Mouse (Mus musculus) stomach, embryonic 16.5 days (tissue): ENCODE results near the gene Gpx2. TPM values are rescaled to one million over a fixed set of nuclear protein-coding genes. Genes with fewer than 3 reads are reported as not detected.

Source experiments
- ATAC-seq: fragments of 200-750 bp; cut with Nextera tagmentation; 2 replicates; pipeline ENCODE4 v1.8.0; 2017; ENCODE audit warnings: moderate number of reproducible peaks, moderate TSS enrichment; ENCODE audit not compliant: insufficient read depth, low FRiP score
- H3K27ac ChIP-seq: fragments of 300-500 bp; sonication (generic); 2 replicates; pipeline ENCODE4 v1.5.1; 2014; ENCODE audit warnings: low read length
- H3K27me3 ChIP-seq: fragments of 300-500 bp; sonication (generic); 2 replicates; pipeline ENCODE4 v1.6.1; 2014; ENCODE audit warnings: low read length, control low read depth, mixed read lengths; ENCODE audit not compliant: control insufficient read depth, insufficient read depth
- H3K36me3 ChIP-seq: fragments of 300-500 bp; sonication (generic); 2 replicates; pipeline ENCODE4 v1.6.1; 2014; ENCODE audit warnings: low read length; ENCODE audit not compliant: control insufficient read depth, insufficient read depth
- H3K4me1 ChIP-seq: fragments of 300-500 bp; sonication (generic); 2 replicates; pipeline ENCODE4 v1.6.1; 2014; ENCODE audit warnings: low read length, control low read depth, mixed read lengths; ENCODE audit not compliant: control insufficient read depth, insufficient read depth
- H3K4me2 ChIP-seq: fragments of 300-500 bp; sonication (generic); 2 replicates; pipeline ENCODE4 v1.6.1; 2014; ENCODE audit warnings: low read depth, low read length, mixed read lengths
- H3K4me3 ChIP-seq: fragments of 300-500 bp; sonication (generic); replicated peaks from 2 replicates; pipeline ENCODE4 v1.5.1; 2014; ENCODE audit warnings: mild to moderate bottlenecking, low read length
- H3K9ac ChIP-seq: fragments of 300-500 bp; sonication (generic); 2 replicates; pipeline ENCODE4 v1.6.1; 2014; ENCODE audit warnings: low read length
- H3K9me3 ChIP-seq: fragments of 300-500 bp; sonication (generic); replicated peaks from 2 replicates; pipeline ENCODE4 v1.6.1; 2016; ENCODE audit warnings: low read length, control low read depth; ENCODE audit not compliant: control insufficient read depth
- WGBS: fragments of 180-500 bp; shearing (Covaris S2); extraction: QIAGEN DNeasy Blood & Tissue Kit; methylation state at CpG from one replicate; pipeline ENCODE4 v1.1.7; 2014; 5-methylcytosine and 5-hydroxymethylcytosine counted together
- polyA plus RNA-seq: library from polyadenylated mRNA; unstranded; fragments of >200 nt; fragmentation: Nextera tagmentation; extraction: Ambion mirVana; gene quantifications from 2 replicates; pipeline ENCODE4 v1.2.1, GENCODE M21; 2015

Gene Gpx2
- polyA plus RNA-seq, 1 experiment from 2014 or later: 138 TPM

GRCm38 (mm10) chr12:76822651-76823041, 27.3 kb upstream of the Gpx2 start, which contains the start of gene Rab15:
Rab15 (minus strand) TSS chr12:76822908.
- ATAC-seq: peak; percentile 3; the same call in 1 of the 2 replicates
- H3K9me3 ChIP-seq: no peaks in the 10 kb centered on the region
- H3K36me3 ChIP-seq: no peaks in the 10 kb centered on the region
- peaks cover 40% of the 10 kb centered on the region for H3K4me1 ChIP-seq
- WGBS: 4% methylated on average over 17 of the region's 17 CpGs
- peak within 1 kb of the TSS; percentile 72 for H3K4me3 ChIP-seq
- peak within 1 kb of the TSS; percentile 88 for H3K9ac ChIP-seq
- peak within 1 kb of the TSS; percentile 89 for H3K4me2 ChIP-seq
- H3K27me3 ChIP-seq: no peaks in the 10 kb centered on the region
- peak within 1 kb of the TSS; percentile 66; the same call in 1 of the 2 replicates for H3K27ac ChIP-seq

GRCm38 (mm10) chr12:76822002-76822650, 26.8 kb upstream of the Gpx2 start:
- H3K27me3 ChIP-seq: no peaks in the 10 kb centered on the region
- WGBS: under 1% methylated on average over 65 of the region's 66 CpGs
- peak overlapping the region; percentile 66; the same call in 1 of the 2 replicates for H3K27ac ChIP-seq
- ATAC-seq: peak; percentile 52
- H3K36me3 ChIP-seq: no peaks in the 10 kb centered on the region
- peak overlapping the region; percentile 89 for H3K4me2 ChIP-seq
- H3K4me3 ChIP-seq: peak overlapping the region; percentile 72
- peak overlapping the region; percentile 88 for H3K9ac ChIP-seq
- H3K9me3 ChIP-seq: no peaks in the 10 kb centered on the region
- H3K4me1 ChIP-seq: peaks cover 40% of the 10 kb centered on the region

- Histone ChIP-seq H3K4me2 (peak overlapping the region; percentile 89), H3K9me3 (no peaks in the 10 kb centered on the region), H3K4me1 (peaks cover 40% of the 10 kb centered on the region), H3K27me3 (no peaks in the 10 kb centered on the region), H3K4me3 (peak overlapping the region; percentile 72), H3K9ac (peak overlapping the region; percentile 88; the same call in 1 of the 2 replicates), H3K36me3 (no peaks in the 10 kb centered on the region), H3K27ac (peak overlapping the region; percentile 57)
- ATAC-seq: no peak
- WGBS: 32% methylated on average over 4 of the region's 4 CpGs
Observed at GRCm38 (mm10) chr12:76820615-76821014, 25.3 kb upstream of the Gpx2 start.

GRCm38 (mm10) chr12:76819816-76820215, 24.5 kb upstream of the Gpx2 start:
- 0 out of 2 replicates have a peak overlapping the region, but pooled peaks have one; percentile 29 for H3K9ac ChIP-seq
- H3K4me3 ChIP-seq: no peak overlapping the region
- H3K9me3 ChIP-seq: no peaks in the 10 kb centered on the region
- 0 out of 2 replicates have a peak overlapping the region, but pooled peaks have one; percentile 89 for H3K4me2 ChIP-seq
- no peaks in the 10 kb centered on the region for H3K36me3 ChIP-seq
- H3K27me3 ChIP-seq: no peaks in the 10 kb centered on the region
- ATAC-seq: no peak
- 43% methylated on average over 6 of the region's 6 CpGs for WGBS
- peak overlapping the region; percentile 60 for H3K27ac ChIP-seq
- H3K4me1 ChIP-seq: peaks cover 46% of the 10 kb centered on the region

GRCm38 (mm10) chr12:76818908-76819307, 23.6 kb upstream of the Gpx2 start:
- Histone ChIP-seq H3K4me1 (peaks cover 46% of the 10 kb centered on the region), H3K27me3 (no peaks in the 10 kb centered on the region), H3K27ac (peak overlapping the region; percentile 91), H3K4me3 (no peak overlapping the region), H3K4me2 (no peak overlapping the region), H3K9me3 (no peaks in the 10 kb centered on the region), H3K36me3 (no peaks in the 10 kb centered on the region), H3K9ac (no peak overlapping the region)
- WGBS: 83% methylated on average over 9 of the region's 9 CpGs
- ATAC-seq: no peak

- H3K9me3 ChIP-seq: no peaks in the 10 kb centered on the region
- H3K9ac ChIP-seq: no peak overlapping the region; the same call in 1 of the 2 replicates
- peaks cover 46% of the 10 kb centered on the region for H3K4me1 ChIP-seq
- ATAC-seq: peak; percentile 81
- 48% methylated on average over 4 of the region's 4 CpGs for WGBS
- H3K4me3 ChIP-seq: no peak overlapping the region
- H3K27me3 ChIP-seq: no peaks in the 10 kb centered on the region
- H3K36me3 ChIP-seq: no peaks in the 10 kb centered on the region
- H3K4me2 ChIP-seq: peak overlapping the region; percentile 16
- H3K27ac ChIP-seq: peak overlapping the region; percentile 91
Observed at GRCm38 (mm10) chr12:76818120-76818519, 22.8 kb upstream of the Gpx2 start.

- no peak overlapping the region; the same call in 1 of the 2 replicates for H3K9ac ChIP-seq
- ATAC-seq: no peak
- peak overlapping the region; percentile 91 for H3K27ac ChIP-seq
- WGBS: 44% methylated on average over 4 of the region's 4 CpGs
- H3K4me2 ChIP-seq: no peak overlapping the region
- H3K4me3 ChIP-seq: no peak overlapping the region
- H3K36me3 ChIP-seq: no peaks in the 10 kb centered on the region; the same call in 1 of the 2 replicates
- peaks cover 41% of the 10 kb centered on the region for H3K4me1 ChIP-seq
- no peaks in the 10 kb centered on the region for H3K27me3 ChIP-seq
- H3K9me3 ChIP-seq: no peaks in the 10 kb centered on the region
Observed at GRCm38 (mm10) chr12:76817176-76817575, 21.8 kb upstream of the Gpx2 start.

- no peak for ATAC-seq
- no peaks in the 10 kb centered on the region for H3K9me3 ChIP-seq
- H3K36me3 ChIP-seq: no peaks in the 10 kb centered on the region; the same call in 1 of the 2 replicates
- H3K27me3 ChIP-seq: no peaks in the 10 kb centered on the region
- H3K4me2 ChIP-seq: no peak overlapping the region
- H3K4me1 ChIP-seq: peaks cover 40% of the 10 kb centered on the region
- no peak overlapping the region for H3K4me3 ChIP-seq
- 47% methylated on average over 4 of the region's 4 CpGs for WGBS
- H3K27ac ChIP-seq: no peak overlapping the region
- H3K9ac ChIP-seq: no peak overlapping the region; the same call in 1 of the 2 replicates
Observed at GRCm38 (mm10) chr12:76816720-76817119, 21.4 kb upstream of the Gpx2 start.

GRCm38 (mm10) chr12:76814120-76814519, 18.8 kb upstream of the Gpx2 start:
- no peak overlapping the region for H3K4me3 ChIP-seq
- H3K9ac ChIP-seq: no peak overlapping the region
- H3K27ac ChIP-seq: no peak overlapping the region
- no peak overlapping the region for H3K4me2 ChIP-seq
- WGBS: 70% methylated on average over 2 of the region's 2 CpGs
- no peaks in the 10 kb centered on the region for H3K9me3 ChIP-seq
- peaks cover 15% of the 10 kb centered on the region for H3K4me1 ChIP-seq
- ATAC-seq: no peak
- H3K36me3 ChIP-seq: no peaks in the 10 kb centered on the region; the same call in 1 of the 2 replicates
- no peaks in the 10 kb centered on the region for H3K27me3 ChIP-seq
